Mouse (Mus musculus): ENCODE data around the gene Samd4.

Gene Samd4

GRCm38 (mm10) chr14:47065067-47065466 lies 182.4 kb downstream of the Samd4 start:
- DNase-seq (ENCODE audit: low spot score in 2 of 2), result no peak

DNA sequence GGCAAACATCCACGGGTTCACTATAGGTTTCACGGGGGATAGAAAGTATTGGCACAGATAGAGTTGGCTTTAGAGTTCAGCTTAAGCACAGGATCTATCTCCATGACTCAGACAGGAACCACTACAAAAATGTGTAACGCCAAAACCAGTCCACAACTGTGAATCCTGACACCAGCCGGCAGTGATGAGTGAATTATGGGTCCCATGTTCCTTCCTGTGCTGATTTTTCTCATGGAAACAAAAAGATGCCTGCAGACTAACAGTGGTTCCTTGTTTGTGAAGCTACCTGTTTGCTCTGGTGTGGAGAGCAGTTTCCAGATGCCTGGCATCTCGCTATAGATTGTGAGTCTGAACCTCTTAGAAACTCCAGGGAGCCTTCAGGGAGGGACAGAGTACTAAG lies 184.2 kb downstream of the Samd4 start:
- no peak for DNase-seq (ENCODE audit: low spot score in 2 of 2)

GRCm38 (mm10) chr14:47074045-47074666 lies 191.5 kb downstream of the Samd4 start:
- peak in 1 of 2 experiments; percentile 9 for DNase-seq (ENCODE audit: low spot score in 2 of 2)

- DNase-seq (ENCODE audit: low spot score in 2 of 2), result no peak
Measured at GRCm38 (mm10) chr14:47075010-47075677, 192.5 kb downstream of the Samd4 start.

DNA sequence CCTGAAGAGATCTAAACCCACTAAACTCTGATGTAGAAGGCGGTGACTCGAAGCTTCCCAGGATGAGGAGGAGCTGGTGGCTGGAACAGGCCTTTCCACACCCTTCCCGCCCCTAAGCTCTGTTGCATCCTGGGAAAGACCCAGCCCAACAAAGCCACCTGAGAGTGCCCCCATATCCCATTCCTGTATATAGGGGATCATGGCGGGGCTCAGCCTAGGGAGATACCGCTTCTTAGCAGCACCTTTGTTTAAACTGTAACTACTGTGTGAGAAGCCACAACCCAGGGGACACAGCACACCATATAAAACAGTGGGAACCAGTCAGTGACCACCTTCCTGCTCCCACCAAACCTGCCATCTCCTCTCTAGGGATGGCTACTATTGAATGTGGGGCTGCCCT lies 193.2 kb downstream of the Samd4 start:
- DNase-seq (ENCODE audit: low spot score in 2 of 2), result no peak

DNA sequence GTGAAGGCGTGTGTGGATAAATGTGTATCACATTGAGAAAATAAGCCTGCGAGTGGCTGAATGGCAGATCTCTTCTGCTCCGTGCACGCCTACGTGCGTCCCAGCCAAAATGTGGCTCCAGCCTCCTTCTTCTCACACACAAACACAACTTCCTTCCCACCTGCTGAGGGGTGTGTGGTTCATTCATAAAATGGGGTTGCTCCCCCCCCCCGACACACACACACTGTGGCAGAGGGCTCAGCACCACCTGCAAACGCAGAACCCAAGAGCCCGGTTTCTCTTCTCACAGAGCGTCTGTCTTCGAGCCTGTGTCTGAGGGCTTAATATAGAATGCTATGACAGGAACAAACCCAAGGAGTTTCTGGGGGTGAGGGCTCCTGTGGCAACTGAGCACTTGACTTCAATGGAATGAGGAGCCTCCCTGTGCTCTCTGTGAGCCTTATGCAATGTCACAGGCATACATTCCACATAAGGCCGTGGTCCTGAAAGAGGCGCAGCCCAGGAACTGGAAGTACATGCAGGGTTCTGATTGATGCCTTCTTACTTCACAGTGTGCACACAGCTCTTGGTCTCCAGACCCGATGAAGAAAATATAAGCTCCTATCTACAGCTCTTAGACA lies 194.4 kb downstream of the Samd4 start:
- DNase-seq (ENCODE audit: low spot score in 2 of 2), result no peak

GRCm38 (mm10) chr14:47077576-47077970 lies 194.9 kb downstream of the Samd4 start:
- no peak for DNase-seq (ENCODE audit: low spot score in 2 of 2)

DNA sequence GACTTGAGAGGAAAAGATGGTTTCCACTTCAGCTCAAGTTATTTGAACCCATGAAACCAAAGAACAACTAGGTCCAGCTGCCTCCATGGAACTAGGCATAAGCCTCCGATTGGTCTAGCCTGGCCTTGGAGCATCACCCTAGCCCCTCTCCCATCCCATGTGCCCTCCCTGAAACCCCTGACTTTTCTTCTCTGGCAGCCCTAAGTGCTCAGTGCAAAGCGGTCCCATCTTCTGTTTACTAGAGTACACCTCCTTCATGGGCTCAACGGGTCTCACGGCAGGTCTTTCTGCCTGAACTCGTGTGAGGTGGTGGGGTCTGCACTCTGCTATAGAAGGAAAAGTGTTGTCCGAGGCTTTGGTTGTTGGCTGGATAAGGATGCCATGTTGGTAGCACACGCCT lies 197.3 kb downstream of the Samd4 start:
- DNase-seq (ENCODE audit: low spot score in 2 of 2), result no peak

DNA sequence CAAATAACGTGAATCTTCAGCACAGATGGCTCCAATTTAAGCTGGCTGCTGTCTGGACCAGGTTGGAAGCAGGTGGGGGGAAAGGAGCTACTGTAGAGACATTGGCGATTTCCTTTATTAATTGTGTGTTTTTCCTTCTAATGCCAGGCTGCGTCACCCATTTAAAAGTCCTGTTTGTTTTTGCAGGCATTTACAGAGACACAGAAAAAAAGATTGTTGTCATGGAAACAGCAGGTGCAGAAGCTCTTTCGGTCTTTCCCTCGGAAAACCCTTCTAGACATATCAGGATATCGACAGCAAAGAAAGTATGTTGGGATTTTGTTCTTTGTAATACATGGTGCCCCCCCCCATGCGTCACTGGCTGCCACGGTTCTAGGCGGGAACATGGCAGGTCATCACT lies 200.7 kb downstream of the Samd4 start:
- no peak for DNase-seq (ENCODE audit: low spot score in 2 of 2)

GRCm38 (mm10) chr14:47083838-47084237 lies 201.2 kb downstream of the Samd4 start:
- no peak for DNase-seq (ENCODE audit: low spot score in 2 of 2)

GRCm38 (mm10) chr14:47084686-47085085 lies 202.0 kb downstream of the Samd4 start:
- DNase-seq (ENCODE audit: low spot score in 2 of 2), result no peak

DNA sequence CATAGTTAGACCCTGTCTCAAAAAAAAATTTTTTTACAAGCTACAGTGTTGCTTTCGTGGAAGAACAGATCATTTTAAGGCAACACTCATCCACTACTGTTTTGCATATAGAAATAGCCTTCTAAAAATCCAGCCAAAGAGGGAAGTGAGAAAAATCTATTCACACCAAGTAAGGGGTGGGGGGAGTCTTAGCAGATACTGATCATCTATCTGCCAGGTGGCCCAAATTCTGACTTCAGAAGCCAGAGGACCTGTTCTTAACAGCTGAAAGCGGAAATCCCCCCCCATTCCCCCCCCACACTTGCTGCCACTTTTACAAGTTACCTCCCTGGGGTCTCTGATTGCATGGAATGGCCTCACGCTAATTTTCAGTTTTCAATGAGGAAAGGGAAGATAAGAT lies 203.5 kb downstream of the Samd4 start:
- DNase-seq (ENCODE audit: low spot score in 2 of 2), result no peak

DNA sequence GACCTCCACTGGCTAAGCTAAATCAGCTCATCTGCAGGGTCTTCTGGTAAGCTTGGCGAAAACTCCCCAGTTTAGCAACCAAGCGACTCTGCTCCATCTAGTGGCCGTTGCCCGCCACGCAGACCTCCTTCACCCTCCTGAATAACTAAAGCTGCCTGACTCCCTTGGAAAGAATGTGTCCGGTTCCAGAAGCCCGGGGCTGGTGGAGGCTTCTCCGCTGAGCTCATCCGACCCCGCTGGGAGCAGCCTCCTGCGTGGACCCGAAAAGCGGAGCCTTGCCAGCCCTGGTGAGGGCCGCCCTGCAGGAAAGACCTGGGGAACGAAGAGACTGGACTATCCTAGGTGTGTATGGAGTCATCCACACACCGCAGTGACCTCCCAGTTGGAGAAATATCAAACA lies 204.1 kb downstream of the Samd4 start:
- DNase-seq (ENCODE audit: low spot score in 2 of 2), result peak; percentile 64 to 70

DNA sequence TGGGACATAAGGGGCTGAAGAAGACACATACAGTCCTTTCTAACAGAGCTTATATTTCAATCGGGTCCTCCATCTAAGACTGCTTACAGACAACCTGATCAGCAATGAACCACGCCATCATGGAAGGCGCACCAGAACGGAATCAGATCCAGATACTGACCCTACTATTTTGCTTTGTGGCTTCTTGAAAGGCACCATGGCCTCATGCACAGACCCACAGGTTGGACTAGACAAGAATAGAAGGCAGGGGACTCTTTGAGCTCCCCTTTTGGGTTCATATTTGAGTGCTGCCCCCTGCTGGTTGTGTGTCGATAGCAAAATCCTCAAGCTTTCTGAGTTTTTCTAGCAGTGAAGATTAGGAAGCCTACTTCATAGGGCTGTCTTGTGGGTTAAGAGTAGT lies 204.5 kb downstream of the Samd4 start:
- DNase-seq (ENCODE audit: low spot score in 2 of 2), result peak; percentile 59 to 70

- no peak for DNase-seq (ENCODE audit: low spot score in 2 of 2)
Measured at GRCm38 (mm10) chr14:47087669-47088250, 205.1 kb downstream of the Samd4 start.

- no peak for DNase-seq (ENCODE audit: low spot score in 2 of 2)
Measured at GRCm38 (mm10) chr14:47088339-47088738, 205.7 kb downstream of the Samd4 start.

- DNase-seq (ENCODE audit: low spot score in 2 of 2), result no peak
Measured at GRCm38 (mm10) chr14:47089153-47089552, 206.5 kb downstream of the Samd4 start.

- no peak for DNase-seq (ENCODE audit: low spot score in 2 of 2)
Measured at GRCm38 (mm10) chr14:47091908-47092307, 209.3 kb downstream of the Samd4 start.

DNA sequence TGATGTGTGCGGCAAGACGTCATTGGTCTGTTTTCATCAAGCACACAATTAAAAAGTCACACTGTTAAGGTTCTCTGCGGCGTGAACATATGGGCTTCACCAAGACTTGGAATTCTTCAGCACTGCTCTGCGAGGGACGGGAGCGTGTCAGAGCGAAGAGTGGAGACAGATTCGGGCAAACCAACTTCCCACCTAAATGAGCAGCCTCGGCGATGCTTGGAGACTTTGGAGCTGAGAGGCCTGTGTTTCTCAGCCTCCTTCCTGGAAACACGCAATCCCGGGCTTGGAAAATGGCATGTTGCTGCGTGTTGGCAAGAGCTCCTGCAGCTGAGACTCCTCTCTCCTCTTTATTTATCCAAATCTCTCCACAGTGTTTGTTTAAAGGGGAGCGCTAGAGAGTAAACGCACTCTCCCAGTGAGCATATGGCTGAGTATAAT lies 210.7 kb downstream of the Samd4 start:
- DNase-seq (ENCODE audit: low spot score in 2 of 2), result no peak

DNA sequence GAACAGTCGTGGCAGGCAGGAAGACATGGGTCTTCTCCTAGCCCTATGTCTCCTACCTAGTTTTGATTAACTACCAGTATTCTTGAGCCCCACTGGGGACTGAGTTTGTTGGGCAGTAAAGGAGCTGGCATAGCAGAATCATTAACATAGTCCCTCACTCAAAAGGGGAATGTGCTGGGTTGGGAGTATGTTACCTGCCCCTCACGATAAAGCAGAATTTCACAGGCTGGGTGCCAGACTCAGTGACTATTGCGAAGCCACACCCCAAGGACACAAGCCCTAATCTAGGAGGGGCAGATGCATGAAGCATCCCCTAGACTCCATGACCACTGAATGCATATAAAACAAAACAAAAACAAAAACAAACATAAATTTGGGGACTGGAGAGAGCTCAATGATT lies 212.4 kb downstream of the Samd4 start:
- DNase-seq (ENCODE audit: low spot score in 2 of 2), result no peak

DNA sequence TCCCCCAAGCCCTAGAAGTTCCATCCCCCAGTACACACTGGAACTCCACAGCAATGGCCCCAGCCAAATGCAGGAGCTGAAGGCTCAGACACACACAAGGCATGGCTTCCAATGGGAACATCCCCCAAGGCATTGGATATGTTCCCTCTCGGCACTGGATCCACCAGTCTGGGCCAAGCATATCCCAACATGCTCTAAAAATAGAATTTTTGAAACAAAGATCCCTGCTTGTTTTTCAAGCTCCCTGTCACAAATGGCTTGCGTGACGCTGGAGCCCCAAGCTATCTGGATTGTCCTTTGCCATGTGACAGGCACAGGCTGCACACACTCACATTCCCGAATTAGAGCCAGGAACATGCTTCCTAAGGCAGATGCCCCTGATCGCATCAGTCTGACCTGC lies 213.7 kb downstream of the Samd4 start:
- DNase-seq (ENCODE audit: low spot score in 2 of 2), result no peak

DNA sequence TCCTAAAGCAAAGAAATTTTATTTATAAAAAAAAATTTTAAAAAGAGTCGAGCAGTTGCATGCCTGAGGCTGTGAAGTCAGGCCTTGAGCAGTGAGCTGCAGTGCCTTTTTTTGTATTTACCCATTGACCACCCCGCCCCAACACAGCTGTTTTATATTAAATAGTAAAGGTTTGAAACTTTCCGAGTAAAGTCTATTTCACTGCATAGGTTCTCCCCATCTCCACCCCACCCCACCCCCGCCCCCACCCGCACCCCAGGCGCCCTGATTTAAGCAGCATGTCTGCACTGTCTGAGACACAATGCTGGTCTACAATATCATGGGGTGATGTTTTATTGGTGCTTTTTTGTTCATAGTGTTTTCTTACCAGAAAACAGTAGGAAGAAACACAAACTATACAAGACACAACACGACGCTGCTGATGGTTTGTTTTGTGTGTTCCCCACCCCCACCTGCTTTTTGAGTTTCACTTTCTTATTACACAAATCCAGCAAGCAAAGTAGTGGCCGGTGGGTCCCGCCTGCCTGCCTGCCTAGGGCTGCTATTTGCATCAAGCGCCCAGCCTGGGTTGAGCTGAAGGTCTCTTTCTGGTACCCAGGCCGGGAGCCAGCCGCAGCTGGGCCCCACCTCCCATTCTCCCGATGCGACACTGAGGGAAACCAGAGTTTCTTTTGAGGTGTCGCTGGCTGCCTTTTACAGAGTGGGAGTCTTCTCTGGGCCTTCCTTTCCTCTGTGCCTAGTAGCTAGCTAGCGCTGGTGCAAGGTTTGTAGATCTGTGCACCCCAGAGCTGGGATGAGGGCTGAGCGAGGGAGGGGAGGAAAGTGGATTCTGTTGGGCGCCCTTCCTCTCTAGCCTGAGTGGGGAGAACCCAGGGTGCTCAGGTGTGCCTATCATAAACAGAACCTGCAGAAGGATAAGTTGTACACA lies 221.9 kb downstream of the Samd4 start:
- DNase-seq (ENCODE audit: low spot score in 2 of 2), result peak in 1 of 2 experiments; percentile 11

Measured in urinary bladder, postnatal 36 days (tissue).